Mouse (Mus musculus) adrenal gland, postnatal 14 days (tissue): ENCODE results near the gene Ttc34. TPM values are rescaled to one million over a fixed set of nuclear protein-coding genes. Genes with fewer than 3 reads are reported as not detected.

ENCODE experiments used
- DNase-seq: peaks from one replicate; pipeline ENCODE4 v3.0.0; 2021; ENCODE audit warnings: mixed read lengths
- total RNA-seq: library from RNA; stranded (reverse); gene quantifications from 2 replicates; pipeline ENCODE4 v1.2.3, GENCODE M21; 2021

Ttc34 gene
- total RNA-seq, 1 experiment from 2014 or later: 0.19 TPM

- DNase-seq: peak; percentile 53
These were observed 60.6 kb downstream of the Ttc34 start for GRCm38 (mm10) chr4:154897676-154898465.

- DNase-seq: peak; percentile 91
These were observed 61.5 kb downstream of the Ttc34 start, which contains the start of gene Fam213b for GRCm38 (mm10) chr4:154898506-154899446. Gene Fam213b (minus strand): TSS chr4:154899135.

GRCm38 (mm10) chr4:154902371-154902770 lies 65.1 kb downstream of the Ttc34 start:
- DNase-seq: no peak

- peak; percentile 82 for DNase-seq
These were observed 67.2 kb downstream of the Ttc34 start for GRCm38 (mm10) chr4:154904185-154905071.

- DNase-seq: peak; percentile 82
These were observed 70.6 kb downstream of the Ttc34 start for GRCm38 (mm10) chr4:154907833-154908232.

- DNase-seq: no peak
These were observed 71.2 kb downstream of the Ttc34 start for GRCm38 (mm10) chr4:154908490-154908889.

GRCm38 (mm10) chr4:154910606-154911522 lies 73.6 kb downstream of the Ttc34 start:
- DNase-seq: no peak

- no peak for DNase-seq
These were observed 74.4 kb downstream of the Ttc34 start for GRCm38 (mm10) chr4:154911644-154912043.

GRCm38 (mm10) chr4:154913845-154914244 lies 76.6 kb downstream of the Ttc34 start:
- no peak for DNase-seq

GRCm38 (mm10) chr4:154914252-154914651 lies 77.0 kb downstream of the Ttc34 start:
- no peak for DNase-seq

GRCm38 (mm10) chr4:154914707-154915106 lies 77.4 kb downstream of the Ttc34 start:
- no peak for DNase-seq

- no peak for DNase-seq
These were observed 78.0 kb downstream of the Ttc34 start for GRCm38 (mm10) chr4:154915286-154915685.

- DNase-seq: no peak
These were observed 79.4 kb downstream of the Ttc34 start for GRCm38 (mm10) chr4:154916662-154917061.

Other genes starting within 250 kb of the Ttc34 start
- 10.2 and 12.7 TPM in 2 replicates for gene Prdm16, start 200.6 kb upstream of the Ttc34 start, total RNA-seq
- gene Actrt2, start 169.6 kb upstream of the Ttc34 start, total RNA-seq: not detected in 2 replicates
- 0.68 and 1.6 TPM in 2 replicates for gene Mmel1, start 32.1 kb downstream of the Ttc34 start, total RNA-seq
- gene Fam213b, start 61.7 kb downstream of the Ttc34 start, total RNA-seq: 51.9 and 52.6 TPM in 2 replicates
- gene Tnfrsf14, start 91.1 kb downstream of the Ttc34 start, total RNA-seq: 8.3 and 10.6 TPM in 2 replicates
- gene Hes5, start 123.5 kb downstream of the Ttc34 start, total RNA-seq: not detected in 2 replicates
- gene Pank4, start 126.7 kb downstream of the Ttc34 start, total RNA-seq: 27.9 and 30.2 TPM in 2 replicates
- gene Plch2, start 219.3 kb downstream of the Ttc34 start, total RNA-seq: 0.33 and 0.83 TPM in 2 replicates
- 23.7 and 24.2 TPM in 2 replicates for gene Pex10, start 229.6 kb downstream of the Ttc34 start, total RNA-seq
- gene Rer1, start 248.9 kb downstream of the Ttc34 start, total RNA-seq: 86.9 and 97.7 TPM in 2 replicates
- gene Morn1, start 249.1 kb downstream of the Ttc34 start, total RNA-seq: 7.3 and 8.3 TPM in 2 replicates